Mouse (Mus musculus): ENCODE data around the gene Olfr609.
"Not testable (repeated sequence)": the region's sequence is repeated elsewhere in the genome, so short reads cannot be mapped to it uniquely, and the experiment has no call there.

Gene Olfr609

GRCm38 (mm10) chr7:103497962-103498361, at the start of gene Olfr609:
Gene Olfr609, minus strand, starts transcription at chr7:103498062.
- DNase-seq (ENCODE audit: low read depth): no peak

GRCm38 (mm10) chr7:103542617-103543016, 44.8 kb upstream of the Olfr609 start, which contains the start of gene Olfr612:
Gene Olfr612, minus strand, starts transcription at chr7:103542717.
- not testable (repeated sequence) for DNase-seq (ENCODE audit: low read depth)

GRCm38 (mm10) chr7:103520746-103521145, 22.9 kb upstream of the Olfr609 start, which contains the start of gene Olfr611:
Gene Olfr611, minus strand, starts transcription at chr7:103520846.
- not testable (repeated sequence) for DNase-seq (ENCODE audit: low read depth)

GRCm38 (mm10) chr7:103512022-103512421, 14.2 kb upstream of the Olfr609 start, which contains the start of gene Olfr610:
Gene Olfr610, minus strand, starts transcription at chr7:103512122.
- no peak for DNase-seq (ENCODE audit: low read depth)

DNA sequence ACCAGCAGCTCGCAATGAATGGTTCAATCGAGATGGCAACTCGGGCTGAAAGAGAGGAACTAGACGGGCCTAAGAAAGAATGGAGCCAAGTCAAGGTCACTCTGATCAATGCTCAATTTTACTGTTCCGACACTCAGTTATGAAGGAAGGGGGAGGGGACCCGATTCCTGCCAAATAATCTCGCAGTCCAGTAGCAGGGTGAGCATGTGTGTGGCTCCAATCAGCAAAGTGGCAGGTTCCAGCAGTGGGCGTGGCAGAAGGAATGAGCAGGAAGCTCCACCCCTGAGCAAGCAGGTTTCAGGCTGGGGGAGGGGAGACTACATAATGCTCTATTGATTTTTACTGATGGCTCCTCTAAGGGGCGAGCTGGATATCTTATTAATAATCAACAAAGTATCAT, 20.8 kb downstream of the Olfr609 start:
- not testable (repeated sequence) for DNase-seq (ENCODE audit: low read depth)

GRCm38 (mm10) chr7:103469577-103469976, 28.3 kb downstream of the Olfr609 start, which contains the start of gene Olfr608:
Gene Olfr608, plus strand, starts transcription at chr7:103469877.
- DNase-seq (ENCODE audit: low read depth): no peak

- DNase-seq (ENCODE audit: low read depth): no peak
These were observed 37.3 kb downstream of the Olfr609 start for GRCm38 (mm10) chr7:103460590-103460989.

- DNase-seq (ENCODE audit: low read depth): no peak
These were observed 49.1 kb downstream of the Olfr609 start, which contains the start of gene Olfr606 for GRCm38 (mm10) chr7:103448746-103449145. Gene Olfr606, plus strand, starts transcription at chr7:103449046.

GRCm38 (mm10) chr7:103445339-103445738, 52.5 kb downstream of the Olfr609 start, which contains the start of gene Olfr605:
Gene Olfr605, minus strand, starts transcription at chr7:103445439.
- DNase-seq (ENCODE audit: low read depth): no peak

All from induced T-regulatory cell, adult 2 months (primary cell).